Mouse (Mus musculus) mammary gland, adult 2 months (tissue): ENCODE measurements around the gene Oit1. TPM values are rescaled to one million over a fixed set of nuclear protein-coding genes. Genes with fewer than 3 reads are reported as not detected.

ENCODE experiments used
- polyA plus RNA-seq: library from polyadenylated mRNA; depleted of rRNA; stranded (reverse); fragments of >200 nt; gene quantifications from 2 replicates; pipeline ENCODE4 v1.2.3, GENCODE M21; 2012; ENCODE audit warnings: low replicate concordance; rRNA removed

Oit1 gene
- 1.9 and 2.4 TPM in 2 replicates for polyA plus RNA-seq

DNA sequence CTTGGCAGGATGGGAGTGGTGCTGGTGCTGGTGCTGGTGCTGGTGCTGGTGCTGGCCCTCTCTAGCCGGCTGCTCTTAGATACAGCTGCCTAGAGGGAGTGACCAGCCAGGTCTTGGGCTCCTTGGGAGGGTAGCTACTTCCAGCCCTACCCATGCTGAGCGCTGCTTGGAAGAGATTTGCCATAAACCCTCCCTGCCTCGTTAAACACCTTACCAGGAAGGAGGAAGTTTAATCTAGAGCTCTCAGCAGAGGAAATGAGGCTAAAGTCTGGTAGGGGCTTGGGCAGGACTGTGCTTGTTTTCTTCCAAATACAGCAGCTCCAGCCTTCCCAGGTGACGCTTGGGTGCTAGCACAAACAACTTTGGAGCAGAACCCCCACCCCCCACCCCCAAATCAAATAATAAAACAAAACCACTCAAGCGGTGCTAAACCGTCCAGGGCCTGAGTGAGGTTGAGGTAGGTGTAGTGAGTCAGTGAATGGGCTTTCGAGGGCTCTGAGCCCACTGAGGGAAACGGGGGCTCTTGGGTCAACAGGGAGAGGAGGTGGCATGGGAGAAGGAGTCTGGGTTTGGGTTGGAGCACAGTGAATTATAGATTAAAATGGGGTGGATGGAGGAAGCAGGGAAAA is at the start of gene Oit1:
Oit1 (minus strand) TSS at position 70 of the 629 bp plus-strand sequence.

DNA sequence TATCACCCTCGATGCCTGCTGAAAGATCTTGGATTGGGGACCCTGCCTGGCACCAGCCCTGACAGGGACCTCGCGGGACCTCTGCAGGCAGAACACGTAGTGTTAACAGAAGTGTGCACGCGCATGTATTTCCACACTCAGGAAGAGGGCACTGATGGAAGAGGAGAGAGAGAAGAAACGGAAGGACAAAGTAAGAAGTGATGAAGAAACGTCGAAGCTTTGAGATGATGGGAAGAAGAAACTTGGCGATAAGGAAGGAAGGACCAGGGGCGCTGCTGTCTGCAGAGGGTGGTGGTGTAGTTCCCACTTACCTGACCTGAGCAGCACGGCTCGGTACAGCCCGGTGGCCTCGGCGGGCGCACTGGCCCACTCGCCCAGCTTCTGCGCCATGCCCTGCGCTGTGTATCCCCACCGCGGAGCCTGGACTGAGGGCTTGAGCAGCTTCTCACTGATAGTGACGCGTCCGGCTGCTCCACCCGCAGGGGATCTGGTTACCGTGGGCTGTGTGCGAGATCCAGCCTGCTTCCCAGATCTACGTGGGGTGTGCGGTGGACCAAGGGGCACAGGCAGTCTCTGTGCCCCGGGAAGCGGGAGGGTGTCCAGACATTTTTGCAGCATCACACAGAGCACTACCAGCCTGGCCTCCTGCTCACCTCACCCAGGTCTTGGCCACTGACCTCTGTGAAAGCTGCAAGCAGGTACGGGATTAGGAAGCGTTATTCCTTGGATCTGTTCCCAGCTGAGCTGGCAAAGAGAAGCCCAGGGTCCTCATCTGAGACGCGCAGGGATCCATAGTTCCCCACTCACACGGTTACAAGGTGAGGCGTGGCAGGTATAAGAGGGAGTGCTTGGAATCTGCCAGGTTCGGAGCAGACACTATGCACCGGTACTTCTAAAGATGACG is 61.1 kb downstream of the Oit1 start, which contains the start of gene Fam107a:
Fam107a (minus strand) TSS at position 830 of the 904 bp plus-strand sequence.

Other genes with a start within 250 kb of the Oit1 start
- gene Pdhb, start 205.7 kb downstream of the Oit1 start, polyA plus RNA-seq = 107 and 230 TPM in 2 replicates
- 8.2 and 14.1 TPM in 2 replicates for gene Kctd6, start 164.6 kb downstream of the Oit1 start, polyA plus RNA-seq
- 3.3 and 3.7 TPM in 2 replicates for gene Acox2, start 119.4 kb downstream of the Oit1 start, polyA plus RNA-seq
- gene Fam107a, start 60.7 kb downstream of the Oit1 start, polyA plus RNA-seq = 0.61 and 1.7 TPM in 2 replicates